Mouse (Mus musculus): ENCODE results near the gene Osr1. TPM values are rescaled to one million over a fixed set of nuclear protein-coding genes. Genes with fewer than 3 reads are reported as not detected.

Gene Osr1
- 10 to 100 TPM; 16.9 to 18.7 TPM for total RNA-seq (2021)
- long read RNA-seq, experiment 1, transcript Osr1-201 (3 exons, 2,012 nt), result major isoform, 35 of 42 reads
- long read RNA-seq, experiment 1, partial matches to known transcripts, result 2 of 42 reads
- long read RNA-seq, experiment 1, other reads (novel, unspliced or antisense), result 5 of 42 reads
- long read RNA-seq, experiment 2, transcript Osr1-201 (3 exons, 2,012 nt), result major isoform, 38 of 42 reads
- long read RNA-seq, experiment 2, partial matches to known transcripts, result 1 of 42 reads
- long read RNA-seq, experiment 2, other reads (novel, unspliced or antisense), result 3 of 42 reads

DNA sequence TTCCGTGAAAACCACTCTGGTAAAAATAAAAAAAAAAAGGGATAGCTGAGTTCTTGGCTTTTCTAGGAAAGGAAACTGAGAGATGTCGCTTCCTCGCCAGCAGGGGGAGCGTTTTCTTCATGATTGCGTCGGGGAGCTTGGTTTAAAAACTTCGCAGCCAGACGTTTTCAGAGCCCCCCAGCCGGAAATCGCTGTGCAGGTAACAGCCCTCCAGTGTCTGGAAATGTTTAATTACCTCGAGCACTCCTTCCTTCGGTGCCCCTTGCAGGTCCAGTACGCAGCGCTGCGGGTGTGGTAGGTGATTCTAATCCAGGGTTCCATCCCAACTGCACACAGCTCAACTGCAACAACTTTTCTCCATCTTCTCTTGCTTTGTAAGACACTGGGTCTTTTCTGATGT, at the start of gene Osr1:
Gene Osr1, plus strand, starts transcription at position 146 of the 400 bp plus-strand sequence.
- peak; percentile 51 to 76 for DNase-seq (ENCODE audit: low spot score in 2 of 2)

DNA sequence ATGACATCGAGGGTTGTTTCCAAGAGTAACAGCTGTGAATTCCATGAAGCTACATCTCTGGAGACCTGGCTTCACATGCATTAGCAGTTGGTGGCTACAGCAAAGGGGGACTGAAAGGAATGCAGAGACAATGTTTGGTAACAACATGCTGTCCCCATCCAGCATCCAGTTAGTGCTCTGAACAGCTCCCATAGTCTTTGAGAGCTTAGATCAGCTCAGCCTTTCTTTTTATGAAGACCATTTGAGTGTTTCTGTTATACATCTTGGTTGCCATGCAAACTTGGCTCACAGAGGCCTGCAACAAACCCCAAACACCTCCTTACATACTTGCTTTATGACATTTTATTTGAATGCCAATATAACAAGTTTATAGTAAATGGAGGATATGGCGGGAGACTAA, 19.6 kb upstream of the Osr1 start:
- no peak for DNase-seq (ENCODE audit: low spot score in 2 of 2)

DNA sequence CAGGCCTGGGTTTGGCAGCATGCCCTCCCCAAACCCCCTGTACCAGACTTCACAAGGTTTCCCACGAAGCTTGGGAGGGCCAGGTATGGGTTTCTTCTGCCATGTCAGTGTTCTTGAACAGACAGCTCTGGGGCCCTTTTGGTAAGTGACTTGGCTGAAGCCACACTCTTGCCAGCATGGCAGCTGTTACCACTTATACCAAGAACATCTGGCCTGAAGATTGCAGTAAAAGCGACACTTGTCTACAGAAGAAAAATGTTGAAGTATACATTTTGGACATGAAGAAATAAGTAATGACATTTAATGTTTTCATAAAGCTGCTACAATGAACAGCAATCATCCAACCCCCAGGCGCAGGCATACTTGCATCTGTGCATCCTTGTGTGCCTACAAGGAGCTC, 5.0 kb upstream of the Osr1 start:
- DNase-seq (ENCODE audit: low spot score in 2 of 2), result no peak

DNA sequence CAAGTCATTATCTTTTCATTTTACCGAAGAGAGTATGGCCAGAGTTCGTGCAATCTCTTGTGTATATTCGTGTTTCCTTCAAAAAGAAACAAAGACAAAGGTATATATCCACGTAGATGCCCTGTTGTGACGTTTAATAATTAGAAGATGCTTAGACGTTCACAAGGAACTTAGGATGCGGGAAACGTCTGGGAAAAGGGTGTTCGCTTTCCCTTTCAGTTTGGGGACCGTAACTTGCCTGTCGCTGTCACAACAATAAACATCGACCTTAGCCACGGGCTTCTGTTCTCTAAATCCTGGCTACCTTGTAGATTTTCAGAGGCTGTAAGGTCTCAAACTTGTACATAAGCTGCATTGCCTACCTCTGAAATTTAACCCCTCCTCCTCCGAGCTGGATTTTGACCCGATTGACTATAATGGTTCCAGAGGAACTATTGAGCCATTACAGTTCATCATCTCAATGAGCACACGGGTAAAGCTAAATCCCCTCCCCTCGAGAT, 630 bp downstream of the Osr1 start:
- no peak for DNase-seq (ENCODE audit: low spot score in 2 of 2)

DNA sequence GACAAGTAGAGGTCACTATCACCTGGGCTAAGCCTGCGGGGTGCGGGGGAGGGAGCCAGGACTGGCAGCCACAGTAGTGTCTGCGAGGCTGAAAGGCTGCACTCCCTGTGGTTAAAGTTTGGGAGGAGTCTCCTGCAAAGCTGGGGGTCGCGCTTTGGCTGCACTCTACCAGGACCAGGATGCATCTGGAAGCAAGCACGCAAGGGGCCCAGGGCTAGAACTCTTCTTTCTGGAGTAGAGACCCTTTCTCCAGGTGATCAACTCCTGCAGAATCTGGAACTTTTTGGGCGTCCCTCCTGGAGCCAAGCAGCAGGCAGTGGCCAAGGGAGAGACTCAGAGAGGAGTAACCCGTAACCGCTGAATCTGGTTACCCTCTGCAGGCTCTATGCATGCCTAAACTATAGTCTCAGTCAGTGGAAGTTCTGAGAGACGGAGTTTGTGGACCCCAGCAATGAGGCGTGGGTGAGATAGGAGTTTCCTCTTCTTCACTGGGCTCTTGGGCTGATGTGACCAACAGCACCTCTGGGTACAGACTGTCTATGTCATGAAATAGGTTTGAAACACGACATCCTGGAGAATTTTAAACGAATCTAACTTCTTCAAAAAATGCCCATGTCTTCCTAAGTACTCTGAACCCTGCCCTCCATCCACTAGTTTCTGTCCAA, 1.5 kb downstream of the Osr1 start:
- DNase-seq (ENCODE audit: low spot score in 2 of 2), result no peak

DNA sequence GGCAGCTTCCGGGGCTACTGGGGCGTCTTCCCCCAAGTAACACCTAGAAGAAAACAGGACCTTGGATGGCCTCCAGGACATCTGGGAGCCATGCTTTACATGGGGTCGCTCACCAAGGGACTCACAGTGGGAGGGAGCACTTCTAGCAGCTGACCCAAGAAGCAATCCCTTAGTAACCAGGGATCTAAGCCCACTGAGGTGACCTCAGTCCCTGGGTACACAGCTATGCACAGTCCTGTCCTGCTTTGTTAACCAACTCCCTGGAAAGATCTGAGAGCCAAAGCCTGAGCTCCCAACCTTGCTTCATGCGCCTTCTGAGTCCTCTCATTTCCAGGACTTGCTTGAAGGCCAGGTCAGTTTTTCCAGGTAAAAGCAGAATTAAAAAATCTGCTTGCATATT, 2.1 kb downstream of the Osr1 start:
- DNase-seq (ENCODE audit: low spot score in 2 of 2), result no peak

DNA sequence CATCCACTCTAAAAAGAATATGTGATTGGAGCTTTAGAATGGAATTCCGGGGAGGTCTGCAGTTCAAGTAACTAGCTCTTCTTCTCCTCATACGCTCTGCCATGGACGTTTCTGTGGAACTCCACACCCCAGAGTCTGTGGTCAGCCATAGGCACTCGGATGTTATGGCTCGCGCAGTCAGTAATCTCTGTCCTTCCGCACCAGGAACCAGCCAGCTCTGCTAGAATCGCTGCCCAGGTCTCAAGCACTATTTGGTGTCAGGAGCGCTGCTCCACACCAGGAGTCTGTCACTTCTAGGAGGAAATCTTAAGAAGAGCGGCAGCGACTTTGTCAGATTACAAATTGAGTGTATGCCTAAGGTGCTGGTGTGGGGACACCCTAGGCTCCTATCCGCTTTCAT, 3.8 kb downstream of the Osr1 start:
- no peak for DNase-seq (ENCODE audit: low spot score in 2 of 2)

DNA sequence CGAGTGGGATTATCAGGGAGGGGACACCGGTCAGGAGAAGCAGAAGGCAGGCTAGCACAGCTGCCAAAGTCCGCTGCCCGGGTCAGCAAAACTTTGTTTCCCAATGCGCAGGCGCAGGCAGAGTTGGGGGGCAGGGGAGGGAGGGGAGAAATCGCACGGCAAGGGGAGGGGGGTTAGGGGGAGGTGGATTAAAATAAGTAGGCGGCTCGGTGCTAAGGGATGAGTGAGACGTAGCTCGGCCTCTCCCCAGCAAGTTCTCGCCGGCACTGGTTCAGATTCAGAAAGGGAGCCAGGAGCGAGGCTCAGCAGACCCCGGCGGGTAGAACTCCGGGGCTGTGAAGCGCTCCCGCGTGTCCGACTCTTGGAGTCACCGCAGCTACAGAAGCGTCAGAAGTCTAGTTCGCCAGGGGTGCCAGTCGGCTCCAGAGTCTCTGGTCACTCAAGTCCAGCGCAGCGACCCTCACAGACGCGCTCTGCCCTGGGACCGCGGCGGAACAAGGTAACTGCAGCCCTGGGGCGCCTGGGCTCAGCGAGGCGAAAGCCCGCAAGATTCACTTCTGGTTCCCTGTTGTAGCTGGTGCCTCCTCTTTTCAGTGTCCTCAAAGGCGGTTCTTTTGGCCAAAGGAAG, 4.4 kb downstream of the Osr1 start:
- peak; percentile 44 to 69 for DNase-seq (ENCODE audit: low spot score in 2 of 2)

DNA sequence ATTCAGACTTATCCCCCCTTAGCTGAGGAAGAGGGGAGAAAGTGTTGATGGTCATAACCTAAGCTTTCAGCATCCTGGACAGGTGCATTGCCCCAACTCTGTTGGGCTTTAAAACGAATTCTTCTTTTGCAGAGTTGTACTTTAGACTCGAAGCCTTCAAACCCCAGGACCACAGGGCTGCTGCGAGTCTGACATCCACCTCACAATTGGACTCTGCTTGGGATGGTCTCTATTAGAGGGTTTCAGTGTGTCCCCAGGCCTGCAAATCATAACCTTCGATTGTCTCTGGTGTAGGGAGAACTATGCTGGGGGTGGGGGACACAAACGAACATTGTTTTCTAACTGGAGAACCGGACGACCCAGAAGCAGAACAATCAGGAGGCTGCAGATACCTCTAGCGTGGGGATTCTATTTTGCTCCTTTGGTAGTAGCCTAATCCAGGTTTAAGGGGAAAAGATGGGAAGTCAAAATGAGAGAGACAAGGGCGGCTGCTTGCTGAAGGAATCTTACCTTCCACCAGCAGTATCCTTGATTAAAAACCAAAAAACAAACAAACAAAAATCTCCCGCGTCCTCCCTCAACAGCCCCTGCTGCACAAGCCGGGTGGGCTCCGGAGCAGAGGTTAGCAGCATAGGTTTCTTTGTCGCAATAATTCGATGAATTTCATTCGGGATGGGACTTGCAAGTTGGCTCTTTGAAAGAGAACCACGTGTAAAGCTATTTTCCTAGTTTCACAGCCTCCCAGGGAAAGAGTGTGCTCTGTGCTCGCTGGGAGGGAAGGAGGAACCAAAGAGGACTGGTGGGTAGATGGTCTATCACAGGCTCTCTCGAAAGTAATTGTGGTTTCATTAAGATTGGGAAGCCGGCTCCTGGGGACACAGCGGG, 5.5 kb downstream of the Osr1 start:
- no peak for DNase-seq (ENCODE audit: low spot score in 2 of 2)

DNA sequence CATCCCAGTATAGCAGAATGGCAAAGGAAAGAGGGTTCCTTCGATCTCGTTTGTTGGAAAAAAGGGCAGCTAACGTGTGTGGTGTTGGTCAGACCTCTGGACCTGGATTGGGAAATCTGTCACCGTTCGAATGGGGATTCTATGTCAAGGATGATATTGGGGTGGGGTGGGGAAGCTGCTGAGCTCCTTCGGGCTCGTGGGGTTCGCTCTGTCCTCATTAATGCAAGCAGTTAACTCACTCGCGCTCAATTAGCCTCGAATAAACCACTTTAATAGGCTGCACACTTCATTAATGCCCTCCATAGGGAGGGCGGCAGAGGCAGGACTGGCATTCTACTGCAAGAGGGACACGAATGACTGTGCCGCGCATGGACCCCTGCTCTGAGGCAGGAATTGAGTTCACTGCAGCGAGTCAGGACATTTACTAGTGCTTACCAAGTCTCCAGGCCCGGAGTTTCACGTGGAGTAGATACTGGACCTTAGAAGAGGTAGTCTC, 6.2 kb downstream of the Osr1 start:
- DNase-seq (ENCODE audit: low spot score in 2 of 2), result no peak

DNA sequence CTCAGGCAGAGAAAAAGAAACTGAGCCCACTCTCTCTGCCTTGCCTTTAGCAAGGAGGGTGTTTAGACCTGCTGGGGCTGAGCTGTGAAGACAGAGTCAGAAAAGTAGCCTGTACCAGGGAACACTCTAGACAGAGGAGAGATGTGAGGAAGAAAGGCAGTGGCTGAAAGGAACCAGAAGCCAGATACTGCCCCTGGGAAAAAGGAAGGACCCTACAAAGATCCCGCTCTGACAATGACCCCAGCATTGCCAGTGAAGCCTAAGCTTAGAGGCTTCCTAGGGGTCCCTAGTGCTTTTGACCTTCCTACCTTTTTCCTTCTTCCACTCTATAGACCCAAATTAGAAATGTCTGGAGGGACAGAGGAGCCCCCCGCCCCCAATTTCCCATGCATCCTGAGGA, 7.7 kb downstream of the Osr1 start:
- DNase-seq (ENCODE audit: low spot score in 2 of 2), result no peak

DNA sequence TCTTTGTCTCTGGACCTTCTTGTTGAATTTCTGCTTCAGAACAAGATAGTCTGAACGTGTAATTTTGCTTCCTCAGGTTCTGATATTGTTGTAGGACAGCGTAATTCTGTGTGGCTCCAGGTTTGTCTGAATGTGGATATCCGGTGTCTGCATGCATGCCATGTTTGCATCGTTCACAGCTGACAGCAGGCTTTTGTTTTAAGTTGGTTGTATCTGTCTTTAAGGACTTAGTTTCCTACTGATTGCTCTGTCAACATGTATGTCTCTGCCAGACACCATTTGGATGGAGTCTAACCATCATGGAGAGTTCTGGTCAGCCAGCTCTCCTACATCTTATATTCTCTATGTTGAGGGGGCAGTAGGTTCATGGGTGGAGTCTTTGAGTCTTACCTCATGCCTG, 8.7 kb downstream of the Osr1 start:
- no peak for DNase-seq (ENCODE audit: low spot score in 2 of 2)

DNA sequence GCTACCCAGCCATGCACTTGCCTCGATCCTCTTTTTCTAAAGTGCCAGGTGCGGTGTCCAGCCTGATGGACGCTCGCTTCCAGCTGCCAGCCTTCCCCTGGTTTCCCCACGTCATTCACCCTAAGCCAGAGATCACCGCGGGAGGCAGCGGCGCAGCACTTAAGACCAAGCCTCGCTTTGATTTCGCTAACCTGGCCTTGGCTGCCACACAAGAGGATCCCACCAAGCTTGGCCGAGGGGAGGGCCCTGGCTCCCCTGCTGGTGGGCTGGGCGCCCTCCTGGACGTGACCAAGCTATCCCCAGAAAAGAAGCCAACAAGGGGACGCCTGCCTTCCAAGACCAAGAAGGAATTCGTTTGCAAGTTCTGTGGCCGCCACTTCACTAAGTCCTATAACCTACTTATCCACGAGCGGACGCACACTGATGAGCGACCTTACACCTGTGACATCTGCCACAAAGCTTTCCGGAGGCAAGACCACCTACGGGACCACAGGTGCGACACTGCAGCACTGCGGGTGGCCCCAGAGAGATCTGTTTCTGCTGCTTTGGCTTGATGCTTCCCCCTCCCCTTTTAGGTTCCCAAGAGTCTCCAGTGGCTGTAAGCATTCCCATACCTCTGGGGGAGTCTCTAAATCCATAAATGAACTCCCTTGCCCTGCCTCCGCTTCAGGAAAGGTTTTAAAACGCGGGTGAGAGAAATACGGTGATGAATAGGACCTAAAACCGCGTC, 9.6 kb downstream of the Osr1 start:
- DNase-seq (ENCODE audit: low spot score in 2 of 2), result no peak

DNA sequence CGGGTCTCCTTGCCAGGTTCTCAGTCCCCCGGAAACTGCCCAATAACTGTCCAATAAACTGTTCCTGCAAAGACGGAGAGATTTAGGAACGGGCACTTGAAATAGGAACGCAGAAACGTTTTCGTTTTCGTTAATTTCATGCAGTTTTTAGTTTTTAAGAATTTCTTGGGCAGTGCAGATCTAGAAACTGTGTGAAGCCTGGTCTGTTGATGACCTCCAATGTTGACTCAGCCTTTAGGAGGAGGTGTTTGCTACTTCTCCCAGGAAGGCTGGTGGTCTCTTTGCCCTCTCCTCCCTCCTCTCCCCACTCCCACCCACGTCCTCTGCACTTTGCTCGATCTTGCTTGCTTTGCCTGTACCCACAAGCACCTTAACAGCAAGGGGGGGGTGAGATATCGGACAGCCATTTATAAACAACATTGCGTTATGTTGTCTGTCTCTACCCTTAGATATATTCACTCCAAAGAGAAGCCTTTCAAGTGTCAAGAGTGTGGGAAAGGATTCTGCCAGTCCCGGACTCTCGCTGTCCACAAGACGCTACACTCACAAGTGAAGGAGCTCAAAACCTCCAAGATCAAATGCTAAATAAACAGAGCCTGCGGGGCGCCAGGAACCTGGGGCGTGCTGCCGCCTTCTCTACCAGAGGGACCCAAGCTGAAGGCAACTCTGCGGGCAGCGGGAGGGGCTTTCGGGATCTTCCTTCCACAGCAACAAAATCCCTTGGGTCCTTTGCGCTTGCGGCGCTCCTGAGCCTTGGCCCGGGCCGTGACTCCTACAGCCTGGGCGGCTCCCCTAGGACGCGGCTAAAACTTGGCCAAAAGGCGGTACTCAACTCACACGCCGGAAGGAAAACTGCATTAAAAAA, 10.4 kb downstream of the Osr1 start:
- peak in 1 of 2 experiments; percentile 50 for DNase-seq (ENCODE audit: low spot score in 2 of 2)

DNA sequence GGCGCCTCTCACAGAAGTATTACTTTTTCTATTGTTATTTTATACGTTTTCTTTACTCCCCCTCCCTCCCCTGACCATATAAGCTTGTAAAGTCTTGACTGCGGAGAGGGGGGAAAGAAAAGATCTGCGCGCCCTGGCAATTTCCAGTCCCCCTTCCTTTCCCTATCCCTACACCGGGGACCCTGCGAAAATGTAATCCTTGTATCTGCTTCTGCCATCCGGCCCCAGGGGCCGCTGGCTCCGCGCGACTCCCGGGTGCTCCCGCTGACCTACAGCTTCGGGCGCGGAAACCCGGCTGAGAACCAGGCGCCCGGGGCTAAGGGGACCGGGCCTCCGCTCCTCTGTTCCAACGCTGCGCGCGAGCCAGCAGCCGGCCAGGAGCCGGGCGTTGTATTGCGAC, 11.1 kb downstream of the Osr1 start:
- peak in 1 of 2 experiments; percentile 34 for DNase-seq (ENCODE audit: low spot score in 2 of 2)

DNA sequence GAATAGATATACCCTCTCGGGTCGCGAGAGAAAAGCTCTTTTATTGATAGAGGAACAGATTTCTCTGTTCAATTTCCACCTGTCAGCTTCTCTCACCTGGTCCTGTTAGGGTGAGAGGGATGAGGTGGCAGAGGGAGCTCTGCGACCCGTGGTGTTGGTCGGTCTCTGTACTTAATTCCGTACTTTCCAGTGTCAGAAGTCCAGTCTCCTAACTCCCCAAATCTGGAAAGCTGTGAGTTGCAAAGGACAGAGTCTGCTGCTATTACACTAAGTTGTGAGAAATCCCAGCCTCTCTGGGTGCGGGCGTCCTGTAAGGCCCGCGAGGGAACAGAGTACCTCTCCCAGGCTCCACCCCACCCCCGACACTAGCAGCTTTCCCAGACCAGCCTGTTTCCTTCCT, 11.6 kb downstream of the Osr1 start:
- DNase-seq (ENCODE audit: low spot score in 2 of 2), result no peak

DNA sequence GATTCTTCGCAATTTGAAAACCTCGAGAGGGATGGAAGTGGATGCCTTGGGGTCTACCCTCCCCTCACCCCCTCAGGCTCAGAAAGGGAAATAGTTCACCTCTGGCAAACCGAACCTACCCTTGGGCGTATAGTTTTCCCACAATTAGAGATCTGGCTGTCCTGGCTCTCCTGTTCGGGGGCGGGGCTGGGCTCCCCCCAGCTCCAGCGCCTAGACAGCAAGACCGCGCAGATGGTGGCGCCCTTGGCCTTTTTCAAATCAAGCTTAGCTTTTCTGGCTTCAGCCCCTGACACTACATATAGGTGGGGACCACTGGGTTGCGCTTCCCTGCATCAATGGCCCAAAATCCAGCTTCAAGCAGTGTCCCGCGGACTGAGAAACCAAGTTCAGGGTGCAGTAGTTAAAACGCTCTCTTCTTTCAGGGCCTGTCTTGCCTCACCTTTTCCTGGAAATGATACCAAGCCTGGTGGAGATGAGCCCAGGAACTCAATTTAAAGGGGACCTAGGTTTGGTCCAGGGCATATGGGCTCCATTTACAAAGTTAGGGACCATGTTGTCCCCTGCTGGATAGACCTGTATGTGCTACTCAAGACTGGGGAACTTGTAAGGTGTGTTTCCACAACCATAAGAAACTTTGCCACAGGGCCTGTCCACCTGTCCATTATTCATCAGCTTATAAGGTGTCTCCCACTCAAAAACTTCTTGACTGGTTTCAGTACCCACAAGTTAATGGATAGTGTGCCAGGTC, 12.5 kb downstream of the Osr1 start:
- DNase-seq (ENCODE audit: low spot score in 2 of 2), result no peak

DNA sequence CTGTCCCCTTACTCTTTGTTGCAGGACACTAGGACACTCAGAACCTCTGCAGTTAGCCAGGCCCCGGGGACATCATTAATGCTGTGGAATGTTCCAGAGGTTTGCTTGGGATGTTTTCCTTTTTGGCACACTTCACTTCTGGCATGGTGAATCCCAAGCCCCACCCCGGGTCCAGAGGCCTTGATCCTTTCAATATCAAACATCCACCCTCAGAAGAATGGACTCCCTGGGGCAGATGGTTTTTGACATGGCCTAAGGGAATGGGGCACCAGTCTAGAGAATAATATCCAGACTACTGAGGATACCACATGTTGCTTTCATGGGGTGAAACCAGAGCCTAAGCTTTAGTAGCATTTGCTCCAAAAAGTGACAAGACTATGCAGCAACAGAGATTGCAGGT, 13.5 kb downstream of the Osr1 start:
- DNase-seq (ENCODE audit: low spot score in 2 of 2), result no peak
